Mouse (Mus musculus) kidney, adult 2 months (tissue): ENCODE measurements at regions not wholly inside any gene's neighbourhood (a gene's known extent, or its start where the extent isn't known, plus 50 kb on each side); places are given as distances from the start of the nearest gene placed in this dataset.

ENCODE experiments used
- DNase-seq: peaks from one replicate; pipeline ENCODE4 v3.0.0; 2021
- H3K27ac ChIP-seq: fragments of 200-500 bp; 2 replicates; pipeline ENCODE4 v1.5.1; 2012; ENCODE audit warnings: low read depth, low read length, control low read depth, inconsistent platforms; ENCODE audit not compliant: insufficient read depth
- H3K27me3 ChIP-seq: fragments of 200-500 bp; replicated peaks from 2 replicates; pipeline ENCODE4 v1.6.1; 2012; ENCODE audit warnings: mild to moderate bottlenecking, moderate library complexity, low read length, inconsistent platforms; ENCODE audit not compliant: control insufficient read depth, insufficient read depth
- H3K36me3 ChIP-seq: fragments of 200-500 bp; 2 replicates; pipeline ENCODE4 v1.6.1; 2012; ENCODE audit warnings: mild to moderate bottlenecking, moderate library complexity, low read length, inconsistent platforms; ENCODE audit not compliant: control insufficient read depth, insufficient read depth
- H3K4me1 ChIP-seq: fragments of 200-500 bp; 2 replicates; pipeline ENCODE4 v1.6.1; 2011; ENCODE audit warnings: low read length; ENCODE audit not compliant: control insufficient read depth, insufficient read depth
- H3K4me3 ChIP-seq: fragments of 200-500 bp; 2 replicates; pipeline ENCODE4 v1.5.1; 2011; ENCODE audit warnings: mild to moderate bottlenecking, low read depth, low read length, control low read depth; ENCODE audit not compliant: insufficient read depth
- CTCF ChIP-seq: fragments of 200-500 bp; conservative IDR thresholded peaks from 2 replicates; pipeline ENCODE4 v1.5.1; 2011; ENCODE audit warnings: low read depth, mild to moderate bottlenecking, control low read depth, low read length, moderate library complexity, mixed read lengths; ENCODE audit not compliant: insufficient read depth, insufficient read length
- POLR2A ChIP-seq: fragments of 200-500 bp; IDR thresholded peaks from one replicate; pipeline ENCODE4 v1.6.1; 2011; ENCODE audit warnings: low read depth, low read length, control low read depth
- WGBS: fragments of 180-500 bp; shearing (Covaris S2); methylation state at CpG from one replicate; pipeline ENCODE4 v1.1.7; 2018; 5-methylcytosine and 5-hydroxymethylcytosine counted together

GRCm38 (mm10) chr12:106912782-106913181 lies 575.6 kb upstream of the 3110018I06Rik start:
- TF ChIP-seq POLR2A = no peak
- TF ChIP-seq CTCF = no peak
- no peak for DNase-seq
- no peaks in the 10 kb centered on the region for H3K4me1 ChIP-seq
- no peak overlapping the region for H3K27ac ChIP-seq
- no peaks in the 10 kb centered on the region for H3K36me3 ChIP-seq
- no peak overlapping the region for H3K4me3 ChIP-seq
- 78% methylated on average over 3 of the region's 3 CpGs for WGBS
- no peaks in the 10 kb centered on the region for H3K27me3 ChIP-seq

DNA sequence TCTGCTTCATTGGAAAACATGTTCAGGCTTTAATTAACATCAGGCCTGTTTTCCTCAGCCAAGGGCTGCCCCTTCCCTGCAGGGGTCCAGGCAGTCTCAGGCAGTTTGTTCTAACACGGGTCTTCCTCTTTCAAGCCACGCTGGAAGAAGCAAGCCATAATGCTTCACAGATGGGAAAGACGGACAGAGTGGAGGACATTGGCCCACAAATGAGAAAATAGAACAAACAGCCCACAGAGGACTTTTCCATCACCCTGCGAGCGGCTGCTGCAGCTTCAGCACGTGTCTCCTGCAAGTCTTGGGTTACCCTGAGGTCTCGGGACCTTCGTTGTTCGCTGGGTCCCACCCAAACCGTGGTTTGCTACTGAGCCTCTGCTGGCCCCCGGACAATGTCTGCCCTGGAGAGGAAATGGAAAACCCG lies 565.9 kb upstream of the 3110018I06Rik start:
- no peak overlapping the region for H3K4me3 ChIP-seq
- 57% methylated on average over 12 of the region's 12 CpGs for WGBS
- H3K36me3 ChIP-seq = no peaks in the 10 kb centered on the region
- H3K27ac ChIP-seq = no peak overlapping the region
- H3K27me3 ChIP-seq = no peaks in the 10 kb centered on the region
- no peaks in the 10 kb centered on the region for H3K4me1 ChIP-seq
- DNase-seq = no peak
- TF ChIP-seq POLR2A (no peak), CTCF (no peak)

GRCm38 (mm10) chr12:106928389-106928788 lies 560.0 kb upstream of the 3110018I06Rik start:
- WGBS = 85% methylated on average over 5 of the region's 5 CpGs
- no peak for DNase-seq
- H3K4me1 ChIP-seq = no peaks in the 10 kb centered on the region
- H3K4me3 ChIP-seq = no peak overlapping the region
- no peaks in the 10 kb centered on the region for H3K27me3 ChIP-seq
- H3K36me3 ChIP-seq = no peaks in the 10 kb centered on the region
- no peak overlapping the region for H3K27ac ChIP-seq
- TF ChIP-seq POLR2A (no peak), CTCF (no peak)

GRCm38 (mm10) chr12:106929161-106929560 lies 559.3 kb upstream of the 3110018I06Rik start:
- WGBS = 60% methylated on average over 13 of the region's 13 CpGs
- H3K36me3 ChIP-seq = no peaks in the 10 kb centered on the region
- no peak for TF ChIP-seq POLR2A
- no peak for DNase-seq
- H3K27me3 ChIP-seq = no peaks in the 10 kb centered on the region
- no peaks in the 10 kb centered on the region for H3K4me1 ChIP-seq
- H3K4me3 ChIP-seq = no peak overlapping the region
- no peak overlapping the region for H3K27ac ChIP-seq

DNA sequence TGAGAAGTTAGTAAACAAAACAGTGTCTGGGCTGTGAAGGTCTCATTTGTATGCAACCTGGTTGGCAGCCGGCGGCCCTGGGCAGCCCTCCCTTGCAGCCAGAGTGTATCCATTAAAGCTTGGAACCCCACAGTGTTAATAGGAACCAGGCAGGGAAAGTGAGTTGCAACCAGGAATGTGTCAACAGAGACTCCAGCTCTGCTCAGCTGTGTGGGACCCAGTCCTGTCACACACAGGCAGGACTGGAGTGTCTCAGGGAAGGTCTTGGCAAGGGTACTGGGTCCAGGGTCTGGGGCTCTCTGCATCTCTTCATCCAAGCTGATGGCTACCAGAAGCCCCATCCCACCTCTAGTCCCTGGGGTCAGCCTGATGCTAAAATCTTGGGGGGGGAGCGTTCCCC lies 556.8 kb upstream of the 3110018I06Rik start:
- Histone ChIP-seq H3K4me3 (no peak overlapping the region), H3K4me1 (no peaks in the 10 kb centered on the region), H3K27me3 (no peaks in the 10 kb centered on the region), H3K27ac (no peak overlapping the region), H3K36me3 (no peaks in the 10 kb centered on the region)
- TF ChIP-seq CTCF (no peak), POLR2A (no peak)
- 83% methylated on average over 3 of the region's 3 CpGs for WGBS
- DNase-seq = no peak

DNA sequence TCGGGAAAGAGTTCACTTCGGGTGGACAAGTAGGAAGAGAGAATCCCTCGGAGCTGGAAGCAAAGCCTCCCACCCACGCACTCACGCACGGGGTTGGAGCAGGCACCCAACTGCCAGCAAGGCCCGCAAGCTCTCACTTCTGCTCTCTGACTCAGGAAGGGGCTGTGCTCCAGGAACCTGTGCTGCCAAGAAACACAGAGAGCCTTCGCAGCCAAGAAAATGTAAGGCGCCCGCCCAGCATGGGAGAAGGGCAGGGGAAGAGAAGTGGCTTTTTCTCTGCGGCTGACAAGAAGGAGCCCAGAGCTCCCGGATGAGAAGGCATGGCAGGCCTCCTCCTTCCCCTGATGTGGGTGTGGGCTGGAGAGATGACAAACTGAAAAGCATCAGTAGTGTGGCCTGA lies 549.1 kb upstream of the 3110018I06Rik start:
- H3K4me3 ChIP-seq = no peak overlapping the region
- 70% methylated on average over 12 of the region's 12 CpGs for WGBS
- H3K27ac ChIP-seq = no peak overlapping the region
- TF ChIP-seq POLR2A (no peak), CTCF (no peak)
- no peak for DNase-seq
- H3K36me3 ChIP-seq = no peaks in the 10 kb centered on the region
- no peaks in the 10 kb centered on the region for H3K4me1 ChIP-seq
- no peaks in the 10 kb centered on the region for H3K27me3 ChIP-seq

GRCm38 (mm10) chr12:106943874-106944273 lies 544.6 kb upstream of the 3110018I06Rik start:
- H3K27ac ChIP-seq = no peak overlapping the region
- H3K4me3 ChIP-seq = no peak overlapping the region
- H3K4me1 ChIP-seq = no peaks in the 10 kb centered on the region
- H3K27me3 ChIP-seq = no peaks in the 10 kb centered on the region
- no peaks in the 10 kb centered on the region for H3K36me3 ChIP-seq
- WGBS = 54% methylated on average over 5 of the region's 5 CpGs
- TF ChIP-seq CTCF (no peak), POLR2A (no peak)
- no peak for DNase-seq

GRCm38 (mm10) chr12:106952621-106953020 lies 535.8 kb upstream of the 3110018I06Rik start:
- Histone ChIP-seq H3K4me1 (no peaks in the 10 kb centered on the region), H3K36me3 (no peaks in the 10 kb centered on the region), H3K4me3 (no peak overlapping the region), H3K27me3 (no peaks in the 10 kb centered on the region), H3K27ac (no peak overlapping the region)
- no peak for TF ChIP-seq POLR2A
- no peak for TF ChIP-seq CTCF
- DNase-seq = no peak
- 76% methylated on average over 11 of the region's 11 CpGs for WGBS
